Mouse (Mus musculus): ENCODE results near the gene Col9a1. TPM values are rescaled to one million over a fixed set of nuclear protein-coding genes. Genes with fewer than 3 reads are reported as not detected.

Gene Col9a1
- polyA plus RNA-seq, 1 experiment from 2014 or later = 18.5 TPM

DNA sequence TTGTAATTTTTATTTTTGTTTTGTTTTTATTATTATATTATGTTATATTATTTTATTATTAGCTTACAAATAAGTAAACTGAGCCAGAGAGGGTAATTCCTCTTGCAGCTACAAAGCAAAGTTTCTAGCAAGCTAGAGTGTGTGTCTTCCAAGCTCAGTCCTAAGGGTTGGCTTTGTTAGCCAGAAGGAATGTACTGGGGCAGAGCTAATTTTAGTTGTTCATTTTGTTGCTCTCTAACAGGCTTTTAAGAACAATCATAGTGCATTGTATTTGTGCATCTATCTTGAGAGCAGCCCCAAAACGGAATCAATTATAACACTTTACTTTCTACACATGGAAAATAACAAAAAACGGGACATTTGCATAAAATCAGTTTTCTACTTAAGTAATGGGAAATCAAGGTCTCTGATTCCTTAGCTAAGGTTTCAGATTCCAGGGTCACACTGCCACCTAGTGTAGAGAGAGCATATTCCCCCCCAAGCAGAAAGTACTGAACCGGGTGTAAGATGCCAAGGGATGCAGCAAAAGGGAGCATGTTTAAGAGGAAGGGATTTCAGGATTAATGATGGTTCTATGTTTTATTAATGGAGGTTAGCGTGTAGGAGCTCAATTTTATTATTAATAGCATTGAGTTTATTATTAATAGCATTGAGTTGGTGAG is 6.1 kb upstream of the Col9a1 start:
- Histone ChIP-seq H3K4me2 (no peak overlapping the region), H3K9me3 (replicated peaks; ENCODE audit: control insufficient read depth, low read length) (no peaks in the 10 kb centered on the region), H3K4me1 (ENCODE audit: control insufficient read depth, insufficient read depth, low read length) (no peaks in the 10 kb centered on the region), H3K9ac (ENCODE audit: low read depth, low read length) (no peak overlapping the region), H3K36me3 (ENCODE audit: control insufficient read depth, insufficient read depth, low read length) (no peaks in the 10 kb centered on the region), H3K27ac (ENCODE audit: low read depth, low read length) (no peak overlapping the region), H3K4me3 (ENCODE audit: low read depth, low read length) (no peak overlapping the region), H3K27me3 (ENCODE audit: control insufficient read depth, insufficient read depth, low read length) (no peaks in the 10 kb centered on the region)
- 6% methylated on average over 4 of the region's 4 CpGs for WGBS (ENCODE audit: insufficient replicate concordance)
- ATAC-seq (replicated peaks; ENCODE audit: insufficient number of reproducible peaks, low FRiP score, low TSS enrichment) = no peak

DNA sequence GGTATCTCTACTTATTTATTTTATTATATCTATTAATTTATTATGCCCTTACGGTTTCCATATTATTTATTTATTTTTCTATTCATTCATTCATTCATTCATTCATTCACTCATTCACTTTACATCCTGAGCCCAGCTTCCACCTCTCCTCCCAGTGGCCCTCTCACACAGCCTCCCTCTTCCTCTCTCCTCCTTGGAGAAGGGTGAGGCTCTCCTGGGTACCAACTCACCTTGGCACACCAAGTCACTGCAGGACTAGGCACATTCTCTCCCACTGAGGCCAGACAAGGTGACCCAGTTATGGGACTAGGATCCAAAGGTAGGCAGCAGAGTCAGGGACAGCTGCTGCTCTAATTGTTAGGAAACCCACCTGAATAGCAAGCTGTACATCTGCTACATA is 5.5 kb upstream of the Col9a1 start:
- Histone ChIP-seq H3K27me3 (ENCODE audit: control insufficient read depth, insufficient read depth, low read length) (no peaks in the 10 kb centered on the region), H3K27ac (ENCODE audit: low read depth, low read length) (no peak overlapping the region), H3K4me1 (ENCODE audit: control insufficient read depth, insufficient read depth, low read length) (no peaks in the 10 kb centered on the region), H3K9me3 (replicated peaks; ENCODE audit: control insufficient read depth, low read length) (no peaks in the 10 kb centered on the region), H3K4me2 (no peak overlapping the region), H3K4me3 (ENCODE audit: low read depth, low read length) (no peak overlapping the region), H3K36me3 (ENCODE audit: control insufficient read depth, insufficient read depth, low read length) (no peaks in the 10 kb centered on the region), H3K9ac (ENCODE audit: low read depth, low read length) (no peak overlapping the region)
- no peak for ATAC-seq (replicated peaks; ENCODE audit: insufficient number of reproducible peaks, low FRiP score, low TSS enrichment)
- WGBS (ENCODE audit: insufficient replicate concordance) = 47% methylated on average over 1 of the region's 1 CpGs

DNA sequence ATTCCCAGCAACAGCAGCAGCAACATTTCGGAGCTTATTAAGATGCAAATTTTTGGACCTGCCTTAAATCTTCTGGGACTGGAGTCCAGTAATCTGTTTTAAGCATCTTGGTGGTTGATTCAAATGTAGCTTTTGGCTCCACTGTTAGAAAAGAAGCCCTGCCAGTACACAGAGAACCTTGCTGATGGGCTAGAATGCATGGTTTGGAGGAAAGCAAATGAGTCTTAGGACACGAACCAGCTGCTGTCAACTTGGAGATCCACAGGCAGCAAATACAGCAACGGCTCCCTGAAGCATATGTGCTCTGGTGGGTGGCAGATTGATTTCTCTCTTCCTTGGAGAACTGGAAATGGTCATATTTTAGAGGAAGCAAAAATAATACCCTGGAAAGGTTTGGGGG is 4.8 kb upstream of the Col9a1 start:
- Histone ChIP-seq H3K27ac (ENCODE audit: low read depth, low read length) (no peak overlapping the region), H3K9me3 (replicated peaks; ENCODE audit: control insufficient read depth, low read length) (no peaks in the 10 kb centered on the region), H3K27me3 (ENCODE audit: control insufficient read depth, insufficient read depth, low read length) (no peaks in the 10 kb centered on the region), H3K4me2 (no peak overlapping the region), H3K4me1 (ENCODE audit: control insufficient read depth, insufficient read depth, low read length) (no peaks in the 10 kb centered on the region), H3K4me3 (ENCODE audit: low read depth, low read length) (no peak overlapping the region), H3K9ac (ENCODE audit: low read depth, low read length) (no peak overlapping the region), H3K36me3 (ENCODE audit: control insufficient read depth, insufficient read depth, low read length) (no peaks in the 10 kb centered on the region)
- no peak for ATAC-seq (replicated peaks; ENCODE audit: insufficient number of reproducible peaks, low FRiP score, low TSS enrichment)
- WGBS (ENCODE audit: insufficient replicate concordance) = 47% methylated on average over 3 of the region's 3 CpGs

DNA sequence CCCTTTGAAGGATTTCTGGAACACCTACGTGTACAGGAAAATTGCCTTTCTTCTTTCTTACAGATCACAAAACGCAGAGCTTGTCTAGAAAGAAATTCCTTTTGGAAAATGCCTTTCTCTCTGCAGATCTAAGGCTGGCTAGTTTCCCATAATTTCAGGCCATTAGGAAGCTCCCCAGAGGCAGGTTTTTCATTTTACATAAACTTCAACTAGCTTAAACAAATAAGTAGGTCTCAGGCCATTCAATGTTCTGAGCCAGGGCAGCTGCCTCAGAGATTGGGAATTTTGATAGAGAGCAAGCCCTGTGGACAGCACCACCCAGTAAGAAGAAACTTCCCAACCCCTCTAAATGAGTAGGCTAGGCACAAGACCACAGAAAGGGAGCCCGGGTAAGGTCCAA is 1.6 kb upstream of the Col9a1 start:
- Histone ChIP-seq H3K9ac (ENCODE audit: low read depth, low read length) (no peak overlapping the region), H3K27me3 (ENCODE audit: control insufficient read depth, insufficient read depth, low read length) (no peaks in the 10 kb centered on the region), H3K36me3 (ENCODE audit: control insufficient read depth, insufficient read depth, low read length) (no peaks in the 10 kb centered on the region), H3K4me2 (no peak overlapping the region), H3K4me3 (ENCODE audit: low read depth, low read length) (no peak overlapping the region), H3K4me1 (ENCODE audit: control insufficient read depth, insufficient read depth, low read length) (no peaks in the 10 kb centered on the region), H3K9me3 (replicated peaks; ENCODE audit: control insufficient read depth, low read length) (no peaks in the 10 kb centered on the region), H3K27ac (ENCODE audit: low read depth, low read length) (no peak overlapping the region)
- 67% methylated on average over 3 of the region's 3 CpGs for whole genome bisulfite sequencing (ENCODE audit: insufficient replicate concordance)
- ATAC-seq (replicated peaks; ENCODE audit: insufficient number of reproducible peaks, low FRiP score, low TSS enrichment) = no peak

GRCm38 (mm10) chr1:24179856-24180255 is 2.4 kb downstream of the Col9a1 start:
- Histone ChIP-seq H3K27ac (ENCODE audit: low read depth, low read length) (no peak overlapping the region), H3K4me2 (no peak overlapping the region), H3K36me3 (ENCODE audit: control insufficient read depth, insufficient read depth, low read length) (no peaks in the 10 kb centered on the region), H3K4me1 (ENCODE audit: control insufficient read depth, insufficient read depth, low read length) (no peaks in the 10 kb centered on the region), H3K9ac (ENCODE audit: low read depth, low read length) (no peak overlapping the region), H3K4me3 (ENCODE audit: low read depth, low read length) (no peak overlapping the region), H3K9me3 (replicated peaks; ENCODE audit: control insufficient read depth, low read length) (no peaks in the 10 kb centered on the region), H3K27me3 (ENCODE audit: control insufficient read depth, insufficient read depth, low read length) (no peaks in the 10 kb centered on the region)
- ATAC-seq (replicated peaks; ENCODE audit: insufficient number of reproducible peaks, low FRiP score, low TSS enrichment) = no peak
- WGBS (ENCODE audit: insufficient replicate concordance) = 74% methylated on average over 2 of the region's 2 CpGs

DNA sequence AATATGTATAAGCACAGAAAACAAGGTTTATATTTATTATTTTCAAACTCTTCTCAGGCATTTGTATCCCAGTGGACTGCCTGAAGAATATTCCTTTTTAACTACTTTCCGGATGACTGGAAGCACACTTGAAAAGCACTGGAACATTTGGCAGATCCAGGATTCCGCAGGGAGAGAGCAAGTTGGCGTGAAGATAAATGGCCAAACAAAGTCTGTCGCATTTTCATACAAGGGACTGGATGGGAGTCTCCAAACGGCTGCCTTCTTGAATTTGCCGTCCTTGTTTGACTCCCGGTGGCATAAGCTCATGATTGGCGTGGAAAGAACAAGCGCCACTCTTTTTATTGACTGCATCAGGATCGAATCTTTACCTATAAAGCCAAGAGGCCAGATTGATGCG is 7.6 kb downstream of the Col9a1 start:
- no peak overlapping the region for H3K4me3 ChIP-seq (ENCODE audit: low read depth, low read length)
- no peak overlapping the region for H3K9ac ChIP-seq (ENCODE audit: low read depth, low read length)
- no peaks in the 10 kb centered on the region for H3K27me3 ChIP-seq (ENCODE audit: control insufficient read depth, insufficient read depth, low read length)
- ATAC-seq (replicated peaks; ENCODE audit: insufficient number of reproducible peaks, low FRiP score, low TSS enrichment) = no peak
- WGBS (ENCODE audit: insufficient replicate concordance) = 85% methylated on average over 11 of the region's 11 CpGs
- no peaks in the 10 kb centered on the region for H3K9me3 ChIP-seq (replicated peaks; ENCODE audit: control insufficient read depth, low read length)
- no peak overlapping the region for H3K4me2 ChIP-seq
- no peak overlapping the region for H3K27ac ChIP-seq (ENCODE audit: low read depth, low read length)
- no peaks in the 10 kb centered on the region for H3K4me1 ChIP-seq (ENCODE audit: control insufficient read depth, insufficient read depth, low read length)
- no peaks in the 10 kb centered on the region for H3K36me3 ChIP-seq (ENCODE audit: control insufficient read depth, insufficient read depth, low read length)

GRCm38 (mm10) chr1:24186964-24187363 is 9.6 kb downstream of the Col9a1 start:
- H3K9ac ChIP-seq (ENCODE audit: low read depth, low read length) = no peak overlapping the region
- H3K4me2 ChIP-seq = no peak overlapping the region
- H3K4me3 ChIP-seq (ENCODE audit: low read depth, low read length) = no peak overlapping the region
- no peaks in the 10 kb centered on the region for H3K27me3 ChIP-seq (ENCODE audit: control insufficient read depth, insufficient read depth, low read length)
- H3K9me3 ChIP-seq (replicated peaks; ENCODE audit: control insufficient read depth, low read length) = no peaks in the 10 kb centered on the region
- 80% methylated on average over 11 of the region's 11 CpGs for WGBS (ENCODE audit: insufficient replicate concordance)
- ATAC-seq (replicated peaks; ENCODE audit: insufficient number of reproducible peaks, low FRiP score, low TSS enrichment) = no peak
- no peaks in the 10 kb centered on the region for H3K4me1 ChIP-seq (ENCODE audit: control insufficient read depth, insufficient read depth, low read length)
- H3K36me3 ChIP-seq (ENCODE audit: control insufficient read depth, insufficient read depth, low read length) = no peaks in the 10 kb centered on the region
- H3K27ac ChIP-seq (ENCODE audit: low read depth, low read length) = no peak overlapping the region

- no peak for ATAC-seq (replicated peaks; ENCODE audit: insufficient number of reproducible peaks, low FRiP score, low TSS enrichment)
- H3K4me1 ChIP-seq (ENCODE audit: control insufficient read depth, insufficient read depth, low read length) = peaks cover 11% of the 10 kb centered on the region; the same call in 1 of the 2 replicates
- no peak overlapping the region for H3K4me3 ChIP-seq (ENCODE audit: low read depth, low read length)
- no peak overlapping the region for H3K27ac ChIP-seq (ENCODE audit: low read depth, low read length)
- no peaks in the 10 kb centered on the region for H3K36me3 ChIP-seq (ENCODE audit: control insufficient read depth, insufficient read depth, low read length)
- no peaks in the 10 kb centered on the region for H3K9me3 ChIP-seq (replicated peaks; ENCODE audit: control insufficient read depth, low read length)
- no peaks in the 10 kb centered on the region for H3K27me3 ChIP-seq (ENCODE audit: control insufficient read depth, insufficient read depth, low read length)
- H3K9ac ChIP-seq (ENCODE audit: low read depth, low read length) = no peak overlapping the region
- no peak overlapping the region for H3K4me2 ChIP-seq
- WGBS (ENCODE audit: insufficient replicate concordance) = 87% methylated on average over 4 of the region's 4 CpGs
Observed at GRCm38 (mm10) chr1:24191668-24192067, 14.3 kb downstream of the Col9a1 start.

GRCm38 (mm10) chr1:24194111-24194510 is 16.7 kb downstream of the Col9a1 start:
- Histone ChIP-seq H3K9ac (ENCODE audit: low read depth, low read length) (no peak overlapping the region), H3K4me2 (no peak overlapping the region), H3K4me1 (ENCODE audit: control insufficient read depth, insufficient read depth, low read length) (peaks cover 16% of the 10 kb centered on the region; the same call in 1 of the 2 replicates), H3K27me3 (ENCODE audit: control insufficient read depth, insufficient read depth, low read length) (no peaks in the 10 kb centered on the region), H3K27ac (ENCODE audit: low read depth, low read length) (no peak overlapping the region), H3K4me3 (ENCODE audit: low read depth, low read length) (no peak overlapping the region), H3K36me3 (ENCODE audit: control insufficient read depth, insufficient read depth, low read length) (no peaks in the 10 kb centered on the region), H3K9me3 (replicated peaks; ENCODE audit: control insufficient read depth, low read length) (no peaks in the 10 kb centered on the region)
- ATAC-seq (replicated peaks; ENCODE audit: insufficient number of reproducible peaks, low FRiP score, low TSS enrichment) = no peak
- 47% methylated on average over 4 of the region's 4 CpGs for WGBS (ENCODE audit: insufficient replicate concordance)
